Mouse (Mus musculus): ENCODE results near the gene Mettl8.
A peak's percentile ranks its signal among the peaks of the same experiment; 100 is the strongest.

Gene Mettl8

DNA sequence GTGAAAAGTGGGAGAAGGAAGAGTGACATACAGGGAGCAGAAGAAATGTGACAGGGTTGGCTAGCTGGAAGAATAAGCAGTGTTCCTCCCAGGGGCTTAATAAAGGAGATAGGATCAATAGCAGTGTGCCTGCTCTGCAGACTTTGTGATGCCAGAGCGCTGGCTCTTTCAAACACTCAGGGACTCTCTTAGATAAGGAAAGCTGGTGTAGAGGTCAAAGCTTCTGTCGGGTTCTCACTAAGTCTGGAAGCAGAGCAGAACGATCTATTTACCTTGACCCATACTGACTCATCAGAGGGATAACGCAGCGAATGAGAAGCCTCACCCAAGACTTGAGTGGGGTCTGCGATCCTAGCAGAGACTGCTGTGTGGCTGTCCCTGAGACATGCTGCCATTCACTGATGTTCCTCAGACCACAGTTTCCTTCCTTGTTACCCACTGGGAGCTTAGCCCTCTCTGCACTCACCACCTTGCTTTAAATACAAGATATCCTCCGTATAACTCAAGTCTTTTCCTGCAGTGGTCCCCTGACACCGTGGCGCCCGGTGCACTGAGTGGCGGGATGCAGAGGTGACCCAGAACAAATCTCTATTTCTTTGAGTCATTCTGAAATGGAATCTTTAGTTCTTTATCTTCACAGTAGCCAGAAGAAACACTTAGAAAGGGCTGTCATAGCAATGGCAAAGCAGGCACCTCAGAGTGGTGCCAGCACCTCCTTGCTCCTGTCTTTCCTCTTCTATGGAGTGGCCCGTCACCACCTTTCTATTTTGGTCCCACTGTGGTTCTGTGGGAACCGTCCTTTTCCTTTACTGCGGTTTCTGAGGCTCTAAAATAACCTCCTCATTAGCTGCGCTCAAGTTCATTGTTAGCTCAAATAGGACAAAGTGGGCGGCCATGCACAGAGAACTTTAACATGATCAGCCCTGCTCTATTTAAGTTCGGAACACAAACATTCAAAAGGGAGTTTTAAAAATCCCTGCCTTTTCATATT, 65.9 kb downstream of the Mettl8 start:
- DNase-seq (ENCODE audit: low read depth, low spot score) = no peak

DNA sequence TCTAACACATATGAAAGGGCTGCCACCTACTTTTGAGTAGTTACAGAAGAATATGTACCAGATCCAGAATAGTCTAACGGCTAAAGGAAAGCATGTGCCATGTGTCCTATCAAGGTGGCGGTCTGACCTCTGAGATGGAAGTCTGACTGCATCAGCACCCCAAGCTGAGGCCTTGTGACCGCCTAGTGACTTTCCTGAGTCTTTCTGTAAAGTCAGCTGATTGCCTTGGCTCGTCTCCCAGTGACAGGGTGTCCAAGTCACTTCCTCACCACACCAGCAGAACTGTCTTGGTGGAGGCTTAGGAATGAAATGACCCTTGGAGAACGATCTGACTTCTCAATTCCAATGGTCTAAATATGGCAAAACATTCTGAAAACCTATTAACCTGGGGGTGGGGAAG, 77.1 kb downstream of the Mettl8 start:
- DNase-seq (ENCODE audit: low read depth, low spot score) = peak; percentile 60

DNA sequence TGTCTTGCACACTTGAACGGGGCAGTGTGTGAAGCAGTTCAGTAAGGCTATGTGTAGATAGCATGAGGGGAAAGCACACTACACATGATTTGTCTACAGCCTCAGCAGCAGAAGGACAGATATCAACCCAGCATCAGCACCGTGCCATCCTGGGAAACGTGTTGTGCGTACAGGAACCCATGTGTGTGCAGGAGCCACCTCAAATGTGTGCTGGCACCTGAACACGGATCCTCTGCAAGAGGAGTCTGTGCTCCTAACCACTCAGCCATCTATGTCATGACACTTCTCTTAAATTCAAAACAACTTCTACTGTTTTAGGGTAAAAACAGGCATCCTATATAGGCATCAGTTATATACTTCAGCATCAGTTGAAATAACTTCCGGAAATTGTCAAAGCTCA, 80.6 kb downstream of the Mettl8 start:
- no peak for DNase-seq (ENCODE audit: low read depth, low spot score)

DNA sequence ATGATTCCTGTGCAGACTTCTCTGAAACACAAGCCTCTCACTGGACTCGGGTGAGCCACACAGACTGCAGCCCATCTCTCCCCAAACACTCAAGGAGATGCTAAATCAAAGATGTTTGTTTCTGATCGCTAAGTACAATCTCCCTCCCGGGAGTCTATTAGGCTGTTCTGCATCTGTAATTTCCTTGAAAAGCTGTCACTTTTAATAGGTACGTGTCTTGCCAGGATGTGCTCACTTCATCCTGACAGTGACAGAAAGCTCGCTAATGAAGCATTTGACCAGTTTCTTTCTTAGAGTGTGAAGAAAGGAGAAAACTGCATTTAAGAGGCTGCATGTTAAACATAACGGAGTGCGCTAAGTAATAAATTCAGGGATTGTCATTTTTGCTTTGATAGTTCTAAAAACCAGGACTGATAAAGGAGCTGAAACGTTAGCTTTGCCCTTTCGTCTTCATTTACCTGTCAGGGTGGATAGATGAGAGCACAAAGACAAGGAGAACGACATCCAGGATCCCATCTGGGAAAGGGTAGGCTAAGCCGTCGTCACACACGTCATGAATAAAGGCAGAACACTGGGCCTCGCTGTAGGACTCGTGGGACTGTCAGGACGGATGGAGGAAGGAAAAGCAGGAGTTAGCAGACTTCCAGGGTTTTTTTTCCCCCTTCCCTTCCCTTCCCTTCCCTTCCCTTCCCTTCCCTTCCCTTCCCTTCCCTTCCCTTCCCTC, 82.4 kb downstream of the Mettl8 start:
- no peak for DNase-seq (ENCODE audit: low read depth, low spot score)

DNA sequence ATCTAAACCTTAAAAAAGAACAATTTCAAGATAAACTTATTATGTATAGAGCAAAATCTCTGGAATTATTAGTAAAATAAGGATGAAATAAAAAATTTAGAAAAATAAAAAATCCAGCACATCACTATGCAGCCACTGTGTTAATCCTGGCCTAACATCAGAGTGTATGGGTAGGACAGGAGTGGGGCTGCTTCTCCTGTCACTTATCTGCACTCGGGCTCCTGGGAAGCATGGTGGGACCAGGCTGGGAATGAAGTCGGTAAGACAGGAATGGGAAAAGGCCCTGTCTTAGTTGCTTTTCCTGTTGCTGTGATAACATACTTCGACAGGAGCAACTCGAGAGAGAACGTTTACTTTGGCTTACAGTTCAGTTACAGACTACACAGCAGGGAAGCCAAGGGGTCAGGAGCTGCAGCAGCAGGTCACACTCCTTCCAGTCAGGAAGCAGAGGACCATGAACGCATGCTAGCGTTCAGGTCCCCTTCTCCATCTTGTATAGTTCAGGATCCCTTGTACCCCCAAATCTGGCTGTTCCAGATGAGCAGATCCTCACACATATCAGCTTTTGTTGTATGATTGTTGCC, 85.1 kb downstream of the Mettl8 start:
- no peak for DNase-seq (ENCODE audit: low read depth, low spot score)

DNA sequence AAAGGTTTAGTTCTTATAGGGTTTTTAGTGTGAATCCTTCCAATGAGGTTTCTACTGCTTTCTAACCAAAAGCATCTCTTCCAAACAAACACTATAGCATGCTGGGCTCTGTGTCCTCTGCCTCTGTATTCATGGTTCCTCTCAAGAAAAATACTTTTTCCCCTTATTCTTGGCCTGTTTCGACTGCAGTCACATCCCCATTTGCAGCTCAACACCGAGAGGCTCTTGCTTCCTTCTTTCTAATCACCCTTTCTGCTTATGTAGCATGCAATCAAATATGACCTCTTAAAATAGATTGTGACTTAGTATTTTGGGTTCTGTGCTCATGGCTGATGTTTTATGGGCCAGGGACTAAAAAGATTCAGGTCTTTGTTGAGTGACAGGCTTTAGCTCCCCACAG, 87.1 kb downstream of the Mettl8 start:
- DNase-seq (ENCODE audit: low read depth, low spot score) = peak; percentile 46

DNA sequence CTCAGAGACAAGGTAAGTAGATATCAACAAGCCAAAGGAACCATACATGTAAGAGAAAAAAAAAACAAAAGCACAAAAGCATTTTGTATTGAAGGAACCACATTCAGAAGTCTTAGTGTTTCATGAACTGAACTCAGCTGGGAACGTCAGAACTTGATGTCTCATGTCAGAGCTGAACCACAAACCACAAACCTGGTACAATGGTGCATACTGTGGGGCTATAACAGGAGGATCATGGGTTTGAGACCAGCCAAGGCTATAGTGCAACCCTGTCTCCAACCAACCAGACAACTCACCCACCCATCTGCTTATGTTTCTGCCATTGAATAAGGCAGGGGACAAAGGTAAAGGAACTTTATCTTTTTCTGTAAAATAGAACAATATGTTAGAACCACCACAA, 88.2 kb downstream of the Mettl8 start:
- no peak for DNase-seq (ENCODE audit: low read depth, low spot score)

DNA sequence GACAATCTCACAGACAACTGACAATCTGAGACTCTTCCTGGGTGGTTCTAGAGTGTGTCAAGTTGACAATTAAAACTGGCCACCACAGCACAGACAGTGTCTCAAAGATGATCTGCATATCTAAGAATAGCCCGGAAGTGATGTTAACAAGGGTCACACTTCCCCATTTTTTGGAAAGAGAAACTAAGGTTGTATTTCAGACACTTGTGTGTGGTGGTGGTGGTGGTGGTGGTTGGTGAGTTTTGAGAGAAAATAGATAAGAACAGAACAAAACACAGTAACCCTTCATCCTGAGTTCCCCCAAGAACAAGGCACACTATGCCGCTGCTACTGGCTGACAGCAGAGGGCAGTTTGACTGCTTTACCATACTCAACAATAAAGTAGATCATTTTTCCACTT, 90.6 kb downstream of the Mettl8 start:
- DNase-seq (ENCODE audit: low read depth, low spot score) = no peak

DNA sequence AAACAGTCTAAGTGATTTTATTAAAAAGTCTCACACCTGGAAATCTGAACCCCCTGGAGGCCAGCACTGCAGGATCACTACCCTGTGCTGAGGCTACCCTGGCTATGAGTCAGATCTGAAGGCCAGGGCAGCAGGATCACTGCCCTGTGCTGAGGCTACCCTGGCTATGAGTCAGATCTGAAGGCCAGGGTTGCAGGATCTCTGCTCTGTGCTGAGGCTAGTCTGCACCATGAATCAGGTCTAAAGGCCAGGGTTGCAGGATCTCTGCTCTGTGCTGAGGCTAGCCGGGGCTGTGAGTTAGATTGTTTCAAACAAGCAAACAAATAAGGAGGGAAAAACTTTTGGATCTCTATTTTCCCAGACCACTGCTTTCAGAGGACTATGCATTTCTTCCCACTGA, 92.5 kb downstream of the Mettl8 start:
- DNase-seq (ENCODE audit: low read depth, low spot score) = no peak

DNA sequence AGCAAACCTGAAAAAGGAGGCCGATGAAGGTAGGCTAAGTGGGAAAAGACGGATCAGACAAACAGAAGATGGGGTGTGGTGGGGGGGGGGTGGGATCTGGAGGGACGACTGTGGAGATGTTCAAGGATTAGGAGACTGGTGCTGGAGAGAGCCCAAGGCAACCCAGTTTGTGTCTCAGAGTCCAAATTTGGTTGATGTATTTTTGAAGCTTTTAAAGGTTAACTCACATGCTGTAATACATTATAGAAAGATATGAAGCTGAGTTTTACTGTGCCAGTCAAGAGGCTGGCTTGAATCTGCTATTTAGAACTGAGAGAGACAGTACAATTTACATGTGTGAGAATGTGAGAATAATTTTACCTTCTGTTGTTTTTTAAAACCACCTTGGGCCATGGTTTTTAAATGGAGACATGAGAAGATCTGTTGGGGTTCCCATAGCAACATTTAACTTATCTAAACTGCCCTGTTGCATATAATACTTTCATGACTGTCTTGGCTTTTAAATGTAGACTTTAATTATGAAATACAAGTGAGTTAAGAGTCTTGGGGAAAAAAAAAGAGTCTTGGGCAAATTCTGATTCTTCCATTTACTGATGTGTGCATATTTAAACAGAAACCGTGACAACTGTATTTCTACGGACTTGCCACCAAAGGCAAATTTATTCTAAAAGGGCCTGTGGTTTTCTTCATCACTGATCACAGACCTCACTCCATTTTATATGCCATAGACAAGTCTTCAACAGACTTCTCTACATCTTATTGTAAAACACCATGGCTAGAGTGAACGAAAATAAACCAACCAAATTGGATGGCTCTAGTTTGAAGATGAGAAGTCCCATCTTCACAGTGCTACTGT, 94.1 kb downstream of the Mettl8 start:
- DNase-seq (ENCODE audit: low read depth, low spot score) = no peak

DNA sequence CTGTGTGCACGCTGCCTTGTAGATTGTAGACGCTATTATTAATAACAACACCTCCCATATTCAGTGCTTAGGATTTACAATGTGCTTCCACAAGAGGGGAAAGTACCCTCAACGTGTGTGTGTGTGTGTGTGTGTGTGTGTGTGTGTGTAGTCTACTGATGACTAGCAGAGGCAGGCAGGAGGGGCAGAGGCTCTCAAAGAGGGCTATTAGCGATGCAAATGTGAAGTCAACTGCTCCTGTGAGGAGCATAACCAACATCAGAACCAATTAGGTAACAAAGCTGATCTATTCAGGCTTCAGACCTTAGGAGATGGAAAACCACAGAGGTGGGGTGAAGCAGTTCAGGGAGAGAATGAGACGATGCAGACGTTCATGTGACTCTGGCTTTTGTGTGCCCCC, 95.3 kb downstream of the Mettl8 start:
- no peak for DNase-seq (ENCODE audit: low read depth, low spot score)

DNA sequence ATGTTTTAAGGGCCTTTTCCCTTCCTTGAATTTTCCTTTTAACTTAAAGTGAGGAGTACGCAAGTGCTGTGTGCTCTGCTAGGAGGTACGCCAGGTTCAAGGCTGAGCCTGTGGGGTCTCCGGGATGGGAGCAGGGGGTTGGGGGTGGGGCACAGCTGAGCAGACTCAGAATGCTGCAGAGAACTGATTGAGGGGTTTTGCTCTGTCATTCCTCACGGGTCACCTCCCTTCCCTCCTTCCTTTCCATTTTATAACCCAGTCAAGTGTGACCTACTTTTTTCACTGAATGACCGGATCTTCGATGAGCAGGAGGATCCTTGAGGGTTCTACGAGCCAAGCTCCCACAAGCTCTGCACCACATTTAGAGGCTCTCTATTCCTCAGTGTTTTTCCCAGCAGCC, 96.0 kb downstream of the Mettl8 start:
- no peak for DNase-seq (ENCODE audit: low read depth, low spot score)

DNA sequence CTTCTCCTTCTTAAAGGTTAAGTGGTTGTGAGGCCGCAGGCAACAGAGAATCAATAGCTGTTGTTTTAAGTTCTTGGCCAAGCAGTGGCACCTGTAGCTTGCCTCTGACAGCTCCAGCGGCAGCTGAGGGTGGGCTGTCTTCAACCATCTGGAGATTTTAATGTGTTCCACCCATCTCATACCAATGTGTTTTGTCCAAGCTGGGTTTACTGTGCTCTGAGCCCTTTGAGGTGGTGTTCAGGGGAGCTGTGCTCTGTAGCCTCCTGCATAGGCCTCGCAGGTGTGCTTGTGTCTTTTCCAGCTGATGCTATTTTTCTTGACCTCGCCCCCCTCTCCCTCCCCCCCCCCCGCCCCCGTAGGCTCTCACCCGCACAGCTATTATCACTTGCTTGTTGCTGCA, 96.8 kb downstream of the Mettl8 start:
- no peak for DNase-seq (ENCODE audit: low read depth, low spot score)

DNA sequence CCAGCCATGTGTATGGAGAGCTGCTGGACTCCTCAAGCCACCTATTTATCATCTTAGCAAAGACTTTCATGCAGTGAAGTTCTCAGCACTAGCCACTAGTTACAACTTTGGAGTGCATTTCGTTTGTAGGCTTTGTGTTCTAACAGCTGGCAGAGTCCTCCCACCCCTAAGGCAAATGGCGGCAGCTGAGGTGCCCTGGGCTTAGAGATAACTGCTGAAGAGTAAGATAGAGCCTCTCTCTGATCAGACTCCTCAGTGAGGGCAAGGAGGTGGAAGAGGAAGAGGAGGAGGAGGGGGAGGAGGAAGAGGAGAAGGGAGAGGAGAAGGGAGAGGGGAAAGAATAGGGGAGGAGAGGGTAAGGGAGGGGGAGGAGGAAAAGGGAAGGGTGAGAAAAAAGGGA, 101.8 kb downstream of the Mettl8 start:
- DNase-seq (ENCODE audit: low read depth, low spot score) = no peak

DNA sequence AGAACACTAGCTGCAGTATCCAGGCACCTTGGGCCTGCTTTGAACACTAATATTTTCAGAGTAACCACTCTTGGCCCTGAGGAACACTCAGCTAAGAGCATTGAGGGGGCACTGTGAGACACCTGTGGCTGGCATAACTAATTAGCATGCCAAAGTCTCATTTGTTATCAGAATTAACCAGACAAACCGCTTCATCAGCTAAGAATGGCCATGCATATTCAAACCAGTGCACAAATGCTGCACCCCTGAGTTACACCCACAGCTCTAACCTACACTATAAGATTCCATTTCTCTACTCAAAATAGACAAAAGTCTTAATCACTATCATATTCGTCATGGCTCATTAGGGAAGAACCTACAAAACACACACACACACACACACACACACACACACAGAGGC, 103.4 kb downstream of the Mettl8 start:
- DNase-seq (ENCODE audit: low read depth, low spot score) = no peak

DNA sequence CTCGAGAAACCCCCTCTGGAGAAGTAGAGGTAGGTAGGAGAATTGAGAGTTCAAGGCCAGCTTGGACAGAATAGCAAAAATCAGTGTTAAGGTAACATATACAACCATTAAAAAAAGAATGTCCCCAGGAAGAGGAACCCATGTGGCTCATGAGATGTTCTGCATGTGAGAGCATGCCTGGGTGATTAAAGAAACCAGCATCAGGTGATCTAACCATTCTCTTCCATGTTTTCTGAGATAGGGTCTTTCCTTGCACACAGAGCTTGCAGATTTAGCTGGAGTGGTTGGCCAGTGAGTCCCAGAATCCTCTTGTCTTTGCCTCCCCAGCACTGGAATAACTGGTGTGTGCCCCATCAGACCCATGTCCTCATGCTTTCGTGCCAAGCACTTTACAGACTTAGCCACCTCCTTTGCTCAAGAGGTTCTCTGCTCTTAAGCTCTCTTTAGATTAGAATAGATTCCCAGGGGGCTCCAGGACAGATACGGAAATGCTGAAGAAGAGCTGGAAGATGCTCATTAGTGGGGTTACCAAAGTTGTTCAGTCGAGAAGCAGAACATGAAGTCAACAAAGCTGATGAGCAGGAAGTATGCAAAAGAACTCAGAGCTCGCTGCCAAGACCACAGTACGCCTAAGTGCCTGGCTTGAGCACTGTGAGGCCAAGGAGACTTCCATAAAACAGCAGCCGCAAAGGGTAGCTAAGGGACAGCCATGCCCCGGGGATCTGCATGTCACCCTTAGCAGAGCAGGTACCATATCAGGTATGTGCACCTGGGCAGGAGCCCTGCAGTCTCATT, 110.7 kb downstream of the Mettl8 start:
- no peak for DNase-seq (ENCODE audit: low read depth, low spot score)

DNA sequence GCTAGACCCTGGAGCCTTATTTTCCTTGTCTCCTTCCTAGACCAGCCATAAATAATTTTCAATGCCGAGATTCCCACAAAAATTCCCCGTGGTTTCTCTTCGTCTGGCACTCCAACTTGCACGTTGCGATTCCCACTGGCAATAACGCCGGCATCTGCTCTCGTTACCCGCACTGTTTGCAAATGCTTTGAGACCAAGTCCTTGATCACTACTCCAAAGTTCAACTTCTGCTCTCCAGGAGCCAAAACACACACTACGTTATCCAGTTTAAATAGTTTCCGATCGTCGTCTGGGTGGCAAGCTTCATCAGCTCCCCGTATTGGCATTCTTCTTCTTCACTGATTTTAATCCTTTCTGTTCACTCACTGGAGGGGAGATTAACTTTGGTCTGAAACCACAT, 114.6 kb downstream of the Mettl8 start:
- no peak for DNase-seq (ENCODE audit: low read depth, low spot score)

DNA sequence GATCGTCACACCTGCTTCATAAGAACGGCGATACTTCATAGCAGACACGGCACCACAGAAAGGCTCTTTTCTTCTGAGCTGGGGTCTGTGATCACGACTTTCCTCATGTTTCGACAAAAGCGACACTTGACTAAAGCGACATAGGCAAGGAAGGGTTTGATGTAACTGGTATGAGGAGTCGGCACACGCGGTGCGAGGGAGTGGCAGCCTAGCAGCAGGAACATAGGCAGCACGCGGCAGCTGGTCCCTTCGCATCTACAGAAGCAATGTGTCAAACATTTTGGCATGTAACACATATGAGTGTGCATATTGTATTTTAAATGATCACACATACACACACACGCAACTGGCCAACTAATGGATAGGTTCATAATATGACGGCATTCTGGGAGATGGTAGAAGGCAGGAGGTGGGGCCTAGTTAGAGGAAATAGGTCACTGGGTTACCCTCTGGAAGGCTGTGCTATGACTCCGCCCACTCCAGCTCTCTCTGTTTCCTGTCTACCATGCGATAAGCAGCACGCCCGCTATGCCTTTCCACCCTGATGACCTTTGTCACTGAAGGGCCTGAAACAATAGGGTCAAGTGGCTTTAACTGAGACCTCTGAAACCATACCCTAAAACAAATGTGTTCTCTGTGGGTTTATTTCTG, 116.4 kb downstream of the Mettl8 start:
- DNase-seq (ENCODE audit: low read depth, low spot score) = no peak

DNA sequence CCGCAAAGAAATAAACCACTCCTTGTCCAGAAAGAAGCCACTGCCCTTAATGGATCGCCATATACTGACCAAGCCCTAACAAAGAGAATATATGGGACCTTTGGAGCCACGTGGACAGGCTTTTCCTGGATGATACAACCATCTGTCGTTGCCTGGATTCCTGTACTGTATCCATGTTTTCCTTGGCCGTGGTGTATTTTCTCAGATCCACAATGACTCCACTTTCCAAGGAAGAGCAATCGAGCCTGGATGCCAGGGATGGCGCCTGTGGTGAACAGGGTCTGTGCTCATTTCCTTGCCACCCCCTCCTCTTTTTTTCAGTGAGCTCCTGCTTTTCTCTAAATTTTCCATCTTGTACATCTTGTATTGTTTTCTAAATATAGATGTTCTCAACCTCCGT, 120.6 kb downstream of the Mettl8 start:
- DNase-seq (ENCODE audit: low read depth, low spot score) = no peak

DNA sequence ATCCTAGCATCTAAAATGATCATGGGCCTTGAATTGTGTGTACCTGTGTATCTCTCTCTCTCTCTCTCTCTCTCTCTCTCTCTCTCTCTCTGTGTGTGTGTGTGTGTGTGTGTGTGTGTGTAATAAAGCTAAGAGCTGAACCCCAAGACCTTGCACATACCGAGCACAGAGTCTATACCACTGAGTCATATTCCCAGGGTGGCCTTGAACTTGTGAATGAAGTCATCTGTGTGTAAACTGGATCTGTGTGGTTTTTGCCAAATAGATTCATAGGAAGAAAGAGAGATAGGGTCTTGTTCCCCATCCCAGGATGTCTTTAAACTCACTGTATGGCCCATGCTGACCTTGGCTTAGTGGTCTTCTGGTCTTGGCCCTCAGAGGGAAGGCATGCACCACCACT, 121.9 kb downstream of the Mettl8 start:
- DNase-seq (ENCODE audit: low read depth, low spot score) = no peak

Measured in skeletal muscle tissue, adult 2 months (tissue).